Mouse (Mus musculus) MEL (cell line): ENCODE measurements around the gene Akap17b.

Experiments
- CTCF ChIP-seq, 3 experiments: IDR thresholded peaks in 2 of 3; conservative IDR thresholded peaks in 1 of 3; 2 replicates each; pipeline ENCODE4 v1.5.1; 2011 to 2012; ENCODE audit warnings: low read length in 3 of 3, low read depth in 2 of 3, mild to moderate bottlenecking in 2 of 3, improper control_type of control experiment in 1 of 3, inconsistent platforms in 1 of 3, mixed read lengths in 1 of 3, moderate library complexity in 1 of 3; ENCODE audit not compliant: control insufficient read depth in 1 of 3, insufficient read depth in 1 of 3, poor library complexity in 1 of 3, severe bottlenecking in 1 of 3
- TAL1 ChIP-seq: IDR thresholded peaks from 2 replicates; pipeline ENCODE4 v1.6.1; 2012; ENCODE audit warnings: mild to moderate bottlenecking, inconsistent platforms, low read length, moderate library complexity, mixed read lengths

DNA sequence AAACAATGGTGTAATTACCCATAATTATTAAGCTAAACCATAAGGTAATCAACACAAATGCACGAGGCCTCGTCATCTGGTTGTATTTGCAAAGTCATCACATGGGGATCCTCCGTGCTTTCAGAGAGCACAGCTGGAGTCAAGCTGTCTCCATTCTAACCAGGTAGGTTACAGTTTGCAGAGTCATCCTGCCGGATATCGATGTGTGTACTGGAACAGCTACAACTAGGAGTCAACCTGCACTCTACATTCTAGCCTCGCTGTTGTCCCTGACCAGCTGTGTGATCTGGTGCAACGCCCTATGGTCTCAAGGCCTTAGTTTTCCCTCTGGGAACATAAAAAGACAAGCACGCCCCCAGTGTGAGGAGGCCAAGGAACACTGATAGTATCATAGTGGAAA is 45.1 kb downstream of the Akap17b start:
- no peak for TF ChIP-seq CTCF (IDR thresholded peaks at IDR 0.05 in 2 of 3, conservative IDR thresholded peaks at IDR 0.05 in 1 of 3; ENCODE audit: control insufficient read depth in 1 of 3, insufficient read depth in 1 of 3, low read depth in 2 of 3, low read length in 3 of 3, poor library complexity in 1 of 3, severe bottlenecking in 1 of 3)
- TF ChIP-seq TAL1: no peak
